Mouse (Mus musculus): ENCODE data around the gene Wscd2.

DNA sequence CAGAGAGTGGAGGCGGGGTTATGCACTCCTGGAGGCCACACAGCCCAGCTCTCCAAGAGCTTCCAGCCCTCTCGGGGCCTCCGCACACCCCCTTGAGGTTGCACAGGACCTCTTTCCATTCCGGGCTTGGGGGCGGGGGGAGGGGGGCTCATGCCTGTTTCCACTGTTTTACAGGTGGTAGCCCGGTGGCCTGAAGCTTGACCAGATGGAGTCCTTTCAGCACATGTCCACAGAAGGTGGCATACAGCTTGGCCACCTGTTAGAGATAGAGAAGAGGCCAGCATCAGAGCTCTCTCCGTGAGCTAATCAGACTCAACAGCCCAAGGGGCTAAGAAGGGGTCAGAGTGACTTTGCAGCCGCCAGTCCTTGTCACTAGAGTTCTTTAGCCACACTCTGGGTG is 60.1 kb downstream of the Wscd2 start:
- no peak for TF ChIP-seq CTCF (IDR thresholded peaks at IDR 0.05; ENCODE audit: low read depth)
- no peak for TF ChIP-seq EP300 (IDR thresholded peaks at IDR 0.05; ENCODE audit: low read depth)
